Mouse (Mus musculus): ENCODE data around the gene Ints14.

DNA sequence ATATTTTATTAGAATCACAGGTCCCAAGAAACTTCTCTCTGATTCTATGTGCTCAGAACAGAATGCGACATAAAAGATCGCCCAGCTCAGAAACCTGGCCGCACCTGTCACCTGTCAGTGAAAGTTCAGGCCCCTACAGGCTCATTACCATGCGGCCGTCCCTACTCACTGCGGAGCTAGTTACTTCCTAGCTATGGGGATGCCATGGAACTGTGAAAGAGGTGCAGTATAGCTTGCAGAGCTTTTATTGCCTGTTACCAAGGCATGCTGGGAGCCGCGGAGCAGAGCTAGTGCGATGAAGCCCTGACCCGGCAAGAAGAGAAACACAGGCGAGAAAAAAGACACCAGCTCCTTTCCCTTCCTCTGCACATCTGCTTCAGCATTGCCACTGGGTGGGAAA, 16.7 kb upstream of the Ints14 start:
- TF ChIP-seq CTCF (IDR thresholded peaks at IDR 0.05; ENCODE audit: extremely low read depth, insufficient read depth, insufficient read length, insufficient replicate concordance) (no peak), POLR2A (IDR thresholded peaks at IDR 0.05; ENCODE audit: low read depth, low read length) (no peak)

All from spleen, adult 2 months (tissue).